Mouse (Mus musculus): ENCODE data around the gene Vstm2a. TPM values are rescaled to one million over a fixed set of nuclear protein-coding genes. Genes with fewer than 3 reads are reported as not detected.

The Vstm2a gene
- 2.3 and 3.0 TPM in 2 replicates for polyA plus RNA-seq (2012; rRNA removed)

DNA sequence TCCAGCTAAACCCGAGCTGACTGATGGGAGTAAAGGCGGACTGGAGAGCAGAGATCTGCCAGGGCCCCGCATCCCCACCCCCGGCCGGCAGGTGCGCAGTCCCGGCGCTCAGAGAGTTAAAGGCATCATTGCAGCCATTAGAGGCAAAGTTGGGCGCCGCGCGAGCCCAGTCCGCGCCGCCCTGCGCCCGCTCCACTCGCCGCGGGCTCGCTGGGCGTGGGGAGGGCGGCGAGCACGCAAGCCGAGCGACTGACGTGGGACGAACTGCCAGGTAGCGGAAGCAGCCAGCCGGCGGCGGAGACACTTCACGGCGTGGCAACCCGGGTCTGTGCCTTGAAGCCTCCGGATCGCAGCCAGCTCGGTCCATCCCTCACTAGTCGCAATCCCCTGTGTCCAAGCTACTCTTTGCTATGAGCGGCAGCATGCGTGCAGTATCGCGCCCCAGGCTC is at the start of gene Vstm2a:
Gene Vstm2a (plus strand): TSS at position 252 of the 449 bp plus-strand sequence.
- DNase-seq: peak; percentile 35
- H3K27me3 ChIP-seq (replicated peaks; ENCODE audit: control insufficient read depth, insufficient read depth, low read length): no peaks in the 10 kb centered on the region; the same call in 1 of the 2 replicates
- no peak for TF ChIP-seq POLR2A (IDR thresholded peaks at IDR 0.05; ENCODE audit: low read depth, low read length)
- TF ChIP-seq CTCF (conservative IDR thresholded peaks at IDR 0.05; ENCODE audit: insufficient read depth, insufficient read length, low read depth, low read length): no peak
- H3K4me3 ChIP-seq (ENCODE audit: insufficient read depth, low read depth, low read length): peak within 1 kb of the TSS; percentile 64
- H3K36me3 ChIP-seq (ENCODE audit: control insufficient read depth, insufficient read depth, low read length): no peaks in the 10 kb centered on the region
- 2% methylated on average over 44 of the region's 44 CpGs for WGBS
- H3K4me1 ChIP-seq (ENCODE audit: control insufficient read depth, insufficient read depth, low read length): no peaks in the 10 kb centered on the region; the same call in 1 of the 2 replicates
- no peak within 1 kb of the TSS for H3K27ac ChIP-seq (ENCODE audit: insufficient read depth, low read depth, low read length)

DNA sequence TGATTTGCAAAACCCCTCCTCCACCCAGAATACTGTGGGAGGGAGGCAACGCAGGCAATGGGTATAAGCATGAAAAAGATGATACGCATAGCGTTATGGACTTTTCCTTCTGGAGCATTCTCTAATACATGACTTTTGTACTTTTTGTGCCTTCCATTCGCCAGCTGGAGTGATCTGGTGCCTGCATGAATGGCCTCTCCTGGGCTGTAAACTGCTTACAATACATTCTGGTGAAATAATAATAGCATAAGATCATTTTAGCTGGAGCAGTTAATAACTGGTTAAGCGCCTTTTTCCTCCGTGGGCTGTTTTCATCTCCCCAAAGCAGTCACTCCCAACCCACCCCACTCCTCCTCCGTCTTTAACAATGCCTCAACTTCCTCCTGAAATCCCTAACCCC is 513 bp upstream of the Vstm2a start:
- peak overlapping the region; percentile 64 for H3K4me3 ChIP-seq (ENCODE audit: insufficient read depth, low read depth, low read length)

DNA sequence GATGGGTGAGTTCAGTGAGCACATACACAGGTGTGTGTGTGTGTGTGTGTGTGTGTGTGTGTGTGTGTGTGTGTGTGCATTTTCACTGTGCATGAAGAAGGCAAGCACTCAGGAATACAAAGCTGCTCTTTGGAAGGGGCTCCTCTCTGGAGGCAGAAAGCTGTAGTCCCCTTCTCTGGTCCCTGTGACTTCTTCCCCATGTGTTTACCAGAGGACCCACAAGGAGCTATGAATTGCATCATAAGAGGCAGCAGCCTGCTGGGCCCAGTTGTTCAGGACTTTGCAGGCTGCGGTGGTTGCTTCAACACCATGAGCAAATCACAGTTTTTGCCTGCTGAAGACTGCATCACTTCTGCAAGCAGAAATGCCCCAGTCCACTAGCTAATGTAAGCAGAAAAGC is 776 bp downstream of the Vstm2a start:
- TF ChIP-seq POLR2A (IDR thresholded peaks at IDR 0.05; ENCODE audit: low read depth, low read length): no peak
- no peak for TF ChIP-seq CTCF (conservative IDR thresholded peaks at IDR 0.05; ENCODE audit: insufficient read depth, insufficient read length, low read depth, low read length)
- DNase-seq: no peak
- no peaks in the 10 kb centered on the region; the same call in 1 of the 2 replicates for H3K4me1 ChIP-seq (ENCODE audit: control insufficient read depth, insufficient read depth, low read length)
- 39% methylated on average over 1 of the region's 1 CpGs for whole genome bisulfite sequencing
- H3K27me3 ChIP-seq (replicated peaks; ENCODE audit: control insufficient read depth, insufficient read depth, low read length): no peaks in the 10 kb centered on the region; the same call in 1 of the 2 replicates
- H3K27ac ChIP-seq (ENCODE audit: insufficient read depth, low read depth, low read length): no peak overlapping the region
- H3K36me3 ChIP-seq (ENCODE audit: control insufficient read depth, insufficient read depth, low read length): no peaks in the 10 kb centered on the region
- H3K4me3 ChIP-seq (ENCODE audit: insufficient read depth, low read depth, low read length): no peak overlapping the region

More for the DNA sequence above, 513 bp upstream of the Vstm2a start:
- no peak for TF ChIP-seq POLR2A (IDR thresholded peaks at IDR 0.05; ENCODE audit: low read depth, low read length)
- TF ChIP-seq CTCF (conservative IDR thresholded peaks at IDR 0.05; ENCODE audit: insufficient read depth, insufficient read length, low read depth, low read length): no peak
- Histone ChIP-seq H3K27ac (ENCODE audit: insufficient read depth, low read depth, low read length) (no peak overlapping the region), H3K4me1 (ENCODE audit: control insufficient read depth, insufficient read depth, low read length) (no peaks in the 10 kb centered on the region; the same call in 1 of the 2 replicates), H3K36me3 (ENCODE audit: control insufficient read depth, insufficient read depth, low read length) (no peaks in the 10 kb centered on the region), H3K27me3 (replicated peaks; ENCODE audit: control insufficient read depth, insufficient read depth, low read length) (no peaks in the 10 kb centered on the region; the same call in 1 of the 2 replicates)
- no peak for DNase-seq
- 25% methylated on average over 7 of the region's 7 CpGs for WGBS

DNA sequence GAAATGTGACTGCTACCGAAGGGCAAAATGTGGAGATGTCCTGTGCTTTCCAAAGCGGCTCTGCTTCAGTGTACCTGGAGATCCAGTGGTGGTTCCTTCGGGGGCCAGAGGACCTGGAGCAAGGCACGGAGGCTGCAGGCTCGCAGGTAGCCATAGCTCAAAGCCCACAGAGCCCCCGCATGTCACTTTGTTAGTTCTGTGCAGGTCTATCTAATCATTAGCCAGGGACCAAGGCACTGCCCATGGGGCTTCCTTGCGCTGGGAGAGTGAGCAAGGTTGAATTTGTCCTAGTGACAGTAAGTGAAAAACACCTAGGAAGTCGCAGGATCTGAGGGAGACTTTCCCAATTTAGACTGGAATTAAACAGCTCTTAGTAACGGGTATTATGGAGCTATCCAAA is 2.4 kb downstream of the Vstm2a start:
- no peaks in the 10 kb centered on the region; the same call in 1 of the 2 replicates for H3K27me3 ChIP-seq (replicated peaks; ENCODE audit: control insufficient read depth, insufficient read depth, low read length)
- no peak overlapping the region for H3K27ac ChIP-seq (ENCODE audit: insufficient read depth, low read depth, low read length)
- H3K4me3 ChIP-seq (ENCODE audit: insufficient read depth, low read depth, low read length): no peak overlapping the region
- no peak for TF ChIP-seq POLR2A (IDR thresholded peaks at IDR 0.05; ENCODE audit: low read depth, low read length)
- WGBS: 22% methylated on average over 9 of the region's 9 CpGs
- DNase-seq: no peak
- H3K36me3 ChIP-seq (ENCODE audit: control insufficient read depth, insufficient read depth, low read length): no peaks in the 10 kb centered on the region
- H3K4me1 ChIP-seq (ENCODE audit: control insufficient read depth, insufficient read depth, low read length): no peaks in the 10 kb centered on the region; the same call in 1 of the 2 replicates

DNA sequence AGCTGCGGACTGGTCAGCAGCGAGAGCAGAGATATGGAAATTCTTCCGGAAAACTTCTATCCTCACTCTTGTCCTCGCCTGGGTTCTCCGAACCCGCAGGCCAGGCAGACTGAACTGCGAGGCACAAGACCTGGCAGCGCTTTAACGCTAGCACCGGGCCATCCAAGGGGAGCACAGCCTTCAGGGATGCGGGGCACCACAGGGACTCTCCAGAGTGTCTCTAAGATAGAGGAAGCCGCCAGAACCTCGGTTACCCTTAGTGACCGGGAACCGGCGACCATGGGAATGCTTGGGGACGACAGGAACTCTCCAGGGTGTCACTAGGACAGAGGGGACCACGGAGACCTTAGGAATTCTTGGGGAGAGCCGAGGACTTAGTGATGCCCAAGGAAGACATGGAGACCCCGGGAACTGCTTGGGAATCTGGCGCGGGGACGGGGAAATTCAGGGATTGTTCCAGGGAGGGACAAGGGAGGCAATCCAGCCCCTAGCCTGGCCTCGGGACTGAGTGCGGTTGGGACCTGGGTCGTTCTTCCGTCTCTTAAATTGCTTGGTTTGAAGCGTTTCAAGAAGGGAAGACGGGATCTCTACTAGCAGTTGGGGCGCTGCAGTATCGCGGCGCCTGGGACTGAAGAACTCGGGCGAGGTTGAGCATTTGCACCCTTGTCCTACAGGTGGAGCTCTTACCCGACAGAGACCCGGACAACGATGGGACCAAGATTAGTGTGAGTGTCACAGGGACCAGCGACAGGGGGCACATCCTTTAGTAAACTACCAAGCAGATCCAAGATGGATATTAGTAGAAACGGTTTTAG is 3.4 kb downstream of the Vstm2a start:
- peak; percentile 70 for DNase-seq
- H3K36me3 ChIP-seq (ENCODE audit: control insufficient read depth, insufficient read depth, low read length): no peaks in the 10 kb centered on the region
- WGBS: 2% methylated on average over 40 of the region's 40 CpGs
- TF ChIP-seq POLR2A (IDR thresholded peaks at IDR 0.05; ENCODE audit: low read depth, low read length) (no peak), CTCF (conservative IDR thresholded peaks at IDR 0.05; ENCODE audit: insufficient read depth, insufficient read length, low read depth, low read length) (peak; percentile 68)
- H3K27me3 ChIP-seq (replicated peaks; ENCODE audit: control insufficient read depth, insufficient read depth, low read length): no peaks in the 10 kb centered on the region; the same call in 1 of the 2 replicates
- H3K4me3 ChIP-seq (ENCODE audit: insufficient read depth, low read depth, low read length): peak overlapping the region; percentile 18; the same call in 1 of the 2 replicates
- H3K27ac ChIP-seq (ENCODE audit: insufficient read depth, low read depth, low read length): no peak overlapping the region
- H3K4me1 ChIP-seq (ENCODE audit: control insufficient read depth, insufficient read depth, low read length): no peaks in the 10 kb centered on the region; the same call in 1 of the 2 replicates

GRCm38 (mm10) chr11:16268396-16268795 is 10.9 kb downstream of the Vstm2a start:
- H3K36me3 ChIP-seq (ENCODE audit: control insufficient read depth, insufficient read depth, low read length): no peaks in the 10 kb centered on the region
- no peak overlapping the region for H3K27ac ChIP-seq (ENCODE audit: insufficient read depth, low read depth, low read length)
- no peaks in the 10 kb centered on the region for H3K27me3 ChIP-seq (replicated peaks; ENCODE audit: control insufficient read depth, insufficient read depth, low read length)
- H3K4me3 ChIP-seq (ENCODE audit: insufficient read depth, low read depth, low read length): no peak overlapping the region
- DNase-seq: no peak
- H3K4me1 ChIP-seq (ENCODE audit: control insufficient read depth, insufficient read depth, low read length): no peaks in the 10 kb centered on the region
- WGBS: 93% methylated on average over 1 of the region's 1 CpGs
- TF ChIP-seq CTCF (conservative IDR thresholded peaks at IDR 0.05; ENCODE audit: insufficient read depth, insufficient read length, low read depth, low read length) (no peak), POLR2A (IDR thresholded peaks at IDR 0.05; ENCODE audit: low read depth, low read length) (no peak)

- H3K4me3 ChIP-seq (ENCODE audit: insufficient read depth, low read depth, low read length): no peak overlapping the region
- H3K27me3 ChIP-seq (replicated peaks; ENCODE audit: control insufficient read depth, insufficient read depth, low read length): no peaks in the 10 kb centered on the region
- 38% methylated on average over 1 of the region's 1 CpGs for WGBS
- no peak for TF ChIP-seq POLR2A (IDR thresholded peaks at IDR 0.05; ENCODE audit: low read depth, low read length)
- TF ChIP-seq CTCF (conservative IDR thresholded peaks at IDR 0.05; ENCODE audit: insufficient read depth, insufficient read length, low read depth, low read length): no peak
- H3K4me1 ChIP-seq (ENCODE audit: control insufficient read depth, insufficient read depth, low read length): peaks cover 2% of the 10 kb centered on the region; the same call in 1 of the 2 replicates
- no peaks in the 10 kb centered on the region for H3K36me3 ChIP-seq (ENCODE audit: control insufficient read depth, insufficient read depth, low read length)
- peak; percentile 70 for DNase-seq
- H3K27ac ChIP-seq (ENCODE audit: insufficient read depth, low read depth, low read length): no peak overlapping the region
Measured at GRCm38 (mm10) chr11:16290381-16290780, 32.9 kb downstream of the Vstm2a start.

Measured in kidney, adult 2 months (tissue).